In the genomic region with DNA sequence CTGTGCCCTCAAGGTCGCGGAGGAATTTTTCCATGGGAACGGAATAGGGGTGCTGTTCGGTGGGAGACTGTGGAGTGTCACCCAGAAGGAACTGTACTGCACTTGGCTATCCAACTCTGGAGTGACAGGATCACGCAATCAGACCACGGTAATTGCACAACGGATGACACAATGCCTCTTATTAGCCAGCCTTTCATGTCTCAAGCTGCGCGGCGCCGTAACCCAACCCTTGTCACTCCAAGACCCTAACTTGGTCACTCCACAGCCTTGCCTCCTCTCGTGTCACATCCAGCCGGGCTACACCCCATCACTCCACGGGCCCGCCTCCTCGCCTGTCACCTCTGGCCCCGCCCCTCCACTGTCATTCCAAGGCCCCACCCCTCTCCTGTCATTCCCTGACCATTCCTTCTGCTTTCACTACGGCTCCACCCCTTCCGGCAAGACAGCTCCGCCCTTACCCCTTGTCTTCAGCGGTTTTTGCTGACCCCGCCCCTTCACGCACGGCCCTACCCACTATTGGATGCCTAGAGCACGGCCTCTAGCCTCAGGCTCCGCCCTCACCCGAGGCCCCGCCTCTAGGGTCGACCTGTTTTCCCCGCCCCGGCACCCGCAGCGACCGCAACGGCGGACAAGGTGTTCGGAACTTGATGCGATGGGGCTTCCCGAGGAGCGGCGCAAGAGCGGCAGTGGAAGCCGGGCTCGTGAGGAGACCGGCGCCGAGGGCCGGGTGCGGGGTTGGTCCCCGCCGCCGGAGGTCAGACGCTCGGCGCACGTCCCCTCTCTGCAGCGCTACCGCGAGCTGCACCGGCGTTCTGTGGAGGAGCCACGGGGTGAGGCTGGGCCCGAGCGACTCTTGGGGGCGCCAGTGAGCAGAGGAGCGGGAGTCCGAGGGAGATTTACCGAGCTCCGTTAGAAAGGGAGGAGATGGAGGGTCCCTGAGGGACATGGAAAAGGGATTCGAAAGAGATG, we compare ENCODE assay signal across 7 mouse cellular contexts. TPM values are rescaled to one million over a fixed set of nuclear protein-coding genes. Genes with fewer than 3 reads are reported as not detected.
A peak's percentile ranks its signal among the peaks of the same experiment; 100 is the strongest.
DNase-seq lines count a peak whose midpoint lies in the region; ATAC-seq lines count a peak whose summit lies in the region.

A gene (plus strand): TSS at position 494 of the 969 bp plus-strand sequence.
A gene (minus strand): TSS at position 783 of the 969 bp plus-strand sequence.

- no peak within 1 kb of the TSS for H3K27ac ChIP-seq in embryonic facial prominence, embryonic 11.5 days (replicated peaks; ENCODE audit: low read depth, low read length)
- H3K27ac ChIP-seq in limb, embryonic 10.5 days: peak within 1 kb of the TSS; percentile 77
- peak within 1 kb of the TSS; percentile 78 for H3K27ac ChIP-seq in midbrain, embryonic 13.5 days

- H3K4me1 ChIP-seq in embryonic facial prominence, embryonic 11.5 days (ENCODE audit: control insufficient read depth, insufficient read depth, low read length): no peaks in the 10 kb centered on the region; the same call in 1 of the 2 replicates
- H3K4me1 ChIP-seq in limb, embryonic 10.5 days: peaks cover 27% of the 10 kb centered on the region
- peaks cover 33% of the 10 kb centered on the region for H3K4me1 ChIP-seq in midbrain, embryonic 13.5 days (replicated peaks)

- H3K9ac ChIP-seq in embryonic facial prominence, embryonic 11.5 days (replicated peaks; ENCODE audit: low read length): peak within 1 kb of the TSS; percentile 25
- H3K9ac ChIP-seq in midbrain, embryonic 13.5 days (replicated peaks): peak within 1 kb of the TSS; percentile 69

- H3K4me2 ChIP-seq in embryonic facial prominence, embryonic 11.5 days (ENCODE audit: low read depth, low read length): peak within 1 kb of the TSS; percentile 43
- H3K4me2 ChIP-seq in midbrain, embryonic 13.5 days (replicated peaks): peak within 1 kb of the TSS; percentile 68

- peak within 1 kb of the TSS; percentile 59 for H3K4me3 ChIP-seq in embryonic facial prominence, embryonic 11.5 days (ENCODE audit: low read depth, low read length)
- H3K4me3 ChIP-seq in limb, embryonic 10.5 days: peak within 1 kb of the TSS; percentile 70
- peak within 1 kb of the TSS; percentile 68 for H3K4me3 ChIP-seq in midbrain, embryonic 13.5 days (replicated peaks)

- ATAC-seq in embryonic facial prominence, embryonic 11.5 days (replicated peaks; ENCODE audit: insufficient number of reproducible peaks, low FRiP score, low TSS enrichment, low read depth): peak; percentile 97
- ATAC-seq in granulocyte monocyte progenitor cell, adult 5-6 weeks (replicated peaks; ENCODE audit: poor library complexity, severe bottlenecking): peak; percentile 85
- ATAC-seq in midbrain, embryonic 13.5 days: peak; percentile 98

- DNase-seq in adrenal gland, postnatal 14 days: peak; percentile 99
- DNase-seq in embryonic facial prominence, embryonic 11.5 days (ENCODE audit: low spot score): peak; percentile 97
- DNase-seq in kidney, adult 11 months: peak; percentile 99
- DNase-seq in limb, embryonic 10.5 days (ENCODE audit: low spot score): peak; percentile 94
- DNase-seq in spleen, adult 12 weeks (ENCODE audit: low spot score): peak; percentile 98

- no peaks in the 10 kb centered on the region for H3K9me3 ChIP-seq in embryonic facial prominence, embryonic 11.5 days (replicated peaks; ENCODE audit: control insufficient read depth, low read length)
- H3K9me3 ChIP-seq in limb, embryonic 10.5 days (replicated peaks): no peaks in the 10 kb centered on the region
- H3K9me3 ChIP-seq in midbrain, embryonic 13.5 days: no peaks in the 10 kb centered on the region

- 5% methylated on average over 69 of the region's 70 CpGs for WGBS in embryonic facial prominence, embryonic 11.5 days
- 5% methylated on average over 69 of the region's 70 CpGs for WGBS in limb, embryonic 10.5 days
- WGBS in midbrain, embryonic 13.5 days: 4% methylated on average over 67 of the region's 70 CpGs

- peaks cover 3% of the 10 kb centered on the region; the same call in 1 of the 2 replicates for H3K27me3 ChIP-seq in embryonic facial prominence, embryonic 11.5 days (ENCODE audit: control insufficient read depth, insufficient read depth, low read length)
- H3K27me3 ChIP-seq in limb, embryonic 10.5 days (ENCODE audit: low read depth, poor library complexity, severe bottlenecking): peaks cover 40% of the 10 kb centered on the region
- H3K27me3 ChIP-seq in midbrain, embryonic 13.5 days: no peaks in the 10 kb centered on the region

- H3K36me3 ChIP-seq in embryonic facial prominence, embryonic 11.5 days (replicated peaks; ENCODE audit: control insufficient read depth, insufficient read depth, low read depth, low read length): no peaks in the 10 kb centered on the region
- no peaks in the 10 kb centered on the region for H3K36me3 ChIP-seq in limb, embryonic 10.5 days
- H3K36me3 ChIP-seq in midbrain, embryonic 13.5 days: no peaks in the 10 kb centered on the region

RNA-seq across cellular contexts. Expression of the first gene that starts in this region (rescaled TPM):
- 30.1 and 34.5 TPM in 2 replicates for total RNA-seq in adrenal gland, postnatal 14 days (2021)
- 14.3 and 16.6 TPM in 2 replicates for polyA plus RNA-seq in embryonic facial prominence, embryonic 11.5 days (2014; fragmentation: Nextera tagmentation; extraction: Ambion mirVana)
- total RNA-seq in granulocyte monocyte progenitor cell, adult 5-6 weeks (2014; fragmentation: Nextera tagmentation): 4.1 and 5.6 TPM in 2 replicates
- total RNA-seq in granulocyte monocyte progenitor cell, adult 5-6 weeks (2017): 3.6 and 4.4 TPM in 2 replicates
- 5.3 and 9.2 TPM in 2 replicates for polyA plus RNA-seq in limb, embryonic 10.5 days (2016; fragmentation: Nextera tagmentation; extraction: Ambion mirVana)
- polyA plus RNA-seq in midbrain, embryonic 13.5 days (2015; fragmentation: Nextera tagmentation; extraction: Ambion mirVana): 27.5 and 28.0 TPM in 2 replicates

RNA-seq across cellular contexts. Expression of the second gene that starts in this region (rescaled TPM):
- 3.8 and 6.7 TPM in 2 replicates for total RNA-seq in adrenal gland, postnatal 14 days (2021)
- 3.1 and 4.3 TPM in 2 replicates for polyA plus RNA-seq in embryonic facial prominence, embryonic 11.5 days (2014; fragmentation: Nextera tagmentation; extraction: Ambion mirVana)
- total RNA-seq in granulocyte monocyte progenitor cell, adult 5-6 weeks (2014; fragmentation: Nextera tagmentation): not detected in 2 replicates
- not detected in 2 replicates for total RNA-seq in granulocyte monocyte progenitor cell, adult 5-6 weeks (2017)
- polyA plus RNA-seq in limb, embryonic 10.5 days (2016; fragmentation: Nextera tagmentation; extraction: Ambion mirVana): 1.6 and 3.2 TPM in 2 replicates
- 62.3 and 65.0 TPM in 2 replicates for polyA plus RNA-seq in midbrain, embryonic 13.5 days (2015; fragmentation: Nextera tagmentation; extraction: Ambion mirVana)

Comparison
In these comparisons a context has a peak if more than half of its experiments do, and no peak if none do; other contexts are left out.
1. RNA of the second gene that starts in this region (polyA plus RNA-seq): 62.3 to 65.0 TPM in midbrain, embryonic 13.5 days; 1.6 to 3.2 TPM in limb, embryonic 10.5 days and 3.1 to 4.3 TPM in embryonic facial prominence, embryonic 11.5 days; every median in the first group is over 10 times any median in the second.
2. Peak in every context shown above with its lines, with median percentiles within 50 percentile points of each other: DNase-seq, ATAC-seq and H3K4me3 ChIP-seq.